Mouse (Mus musculus) MEL (cell line): ENCODE measurements around the gene Pde8b. TPM values are rescaled to one million over a fixed set of nuclear protein-coding genes. Genes with fewer than 3 reads are reported as not detected.

Experiments used
- DNase-seq: peaks from one replicate; pipeline ENCODE4 v3.0.0; 2011; ENCODE audit warnings: low read depth, low spot score
- H3K27ac ChIP-seq: 2 replicates; pipeline ENCODE4 v1.5.1; 2012; ENCODE audit warnings: low read depth, mild to moderate bottlenecking, control low read depth, low read length, moderate library complexity; ENCODE audit not compliant: control insufficient read depth
- H3K27me3 ChIP-seq, 2 experiments: fragments of 150-350 bp in 1 of 2; sonication (generic) in 1 of 2; 2 replicates each; pipeline ENCODE4 v1.6.1; 2012; ENCODE audit warnings: low read length in 2 of 2, mild to moderate bottlenecking in 2 of 2, improper control_type of control experiment in 1 of 2, moderate library complexity in 1 of 2; ENCODE audit not compliant: insufficient read depth in 2 of 2, control insufficient read depth in 1 of 2
- H3K36me3 ChIP-seq, 2 experiments: 2 replicates each; pipeline ENCODE4 v1.6.1; 2012 to 2014; ENCODE audit warnings: low read length in 2 of 2, improper control_type of control experiment in 1 of 2, inconsistent platforms in 1 of 2, mild to moderate bottlenecking in 1 of 2; ENCODE audit not compliant: insufficient read depth in 2 of 2, control insufficient read depth in 1 of 2
- H3K4me1 ChIP-seq, 2 experiments: fragments of 150-350 bp in 1 of 2; sonication (generic) in 1 of 2; 2 replicates each; pipeline ENCODE4 v1.6.1; 2012; ENCODE audit warnings: low read length in 2 of 2, improper control_type of control experiment in 1 of 2, mild to moderate bottlenecking in 1 of 2; ENCODE audit not compliant: insufficient read depth in 2 of 2, control insufficient read depth in 1 of 2
- H3K4me3 ChIP-seq, 2 experiments: fragments of 150-350 bp in 1 of 2; sonication (generic) in 1 of 2; 2 replicates each; pipeline ENCODE4 v1.5.1; 2012; ENCODE audit warnings: low read depth in 2 of 2, low read length in 2 of 2, mild to moderate bottlenecking in 2 of 2, moderate library complexity in 2 of 2, control low read depth in 1 of 2, improper control_type of control experiment in 1 of 2; ENCODE audit not compliant: control insufficient read depth in 1 of 2, insufficient read depth in 1 of 2
- H3K79me2 ChIP-seq: 2 replicates; pipeline ENCODE4 v1.6.1; 2012; ENCODE audit warnings: mild to moderate bottlenecking, low read length, moderate library complexity; ENCODE audit not compliant: control insufficient read depth, poor library complexity, insufficient read depth
- H3K9ac ChIP-seq: 2 replicates; pipeline ENCODE4 v1.6.1; 2012; ENCODE audit warnings: low read depth, mild to moderate bottlenecking, control low read depth, low read length, moderate library complexity; ENCODE audit not compliant: control insufficient read depth, poor library complexity, severe bottlenecking
- H3K9me3 ChIP-seq: fragments of 150-350 bp; sonication (generic); replicated peaks from 2 replicates; pipeline ENCODE4 v1.6.1; 2012; ENCODE audit warnings: mild to moderate bottlenecking, low read length, improper control_type of control experiment, moderate library complexity; ENCODE audit not compliant: insufficient read depth
- BHLHE40 ChIP-seq: IDR thresholded peaks from 2 replicates; pipeline ENCODE4 v1.6.1; 2012; ENCODE audit warnings: low read depth, mild to moderate bottlenecking, inconsistent platforms, low read length, improper control_type of control experiment, borderline replicate concordance
- CHD1 ChIP-seq: IDR thresholded peaks from 2 replicates; pipeline ENCODE4 v1.6.1; 2012; ENCODE audit warnings: low read depth, mild to moderate bottlenecking, inconsistent platforms, low read length, improper control_type of control experiment
- CHD2 ChIP-seq: IDR thresholded peaks from 2 replicates; pipeline ENCODE4 v1.6.1; 2011; ENCODE audit warnings: low read length, improper control_type of control experiment
- ETS1 ChIP-seq: IDR thresholded peaks from 2 replicates; pipeline ENCODE4 v1.6.1; 2012; ENCODE audit warnings: low read depth, mild to moderate bottlenecking, inconsistent platforms, low read length, improper control_type of control experiment, moderate library complexity
- GABPA ChIP-seq: IDR thresholded peaks from 2 replicates; pipeline ENCODE4 v1.6.1; 2012; ENCODE audit warnings: low read depth, mild to moderate bottlenecking, inconsistent platforms, low read length, improper control_type of control experiment, moderate library complexity
- JUND ChIP-seq: IDR thresholded peaks from 2 replicates; pipeline ENCODE4 v1.6.1; 2011; ENCODE audit warnings: low read depth, mild to moderate bottlenecking, improper control_type of control experiment, low read length
- MAX ChIP-seq: IDR thresholded peaks from 2 replicates; pipeline ENCODE4 v1.6.1; 2011; ENCODE audit warnings: low read length, improper control_type of control experiment
- MEF2A ChIP-seq: IDR thresholded peaks from 2 replicates; pipeline ENCODE4 v1.6.1; 2014; ENCODE audit warnings: low read depth, mild to moderate bottlenecking, inconsistent platforms, low read length, improper control_type of control experiment; ENCODE audit not compliant: poor library complexity, insufficient replicate concordance, severe bottlenecking; ENCODE audit errors: extremely low read depth
- MYC ChIP-seq: IDR thresholded peaks from 2 replicates; pipeline ENCODE4 v1.6.1; 2011; ENCODE audit warnings: low read depth, mild to moderate bottlenecking, low read length, improper control_type of control experiment, moderate library complexity
- NELFE ChIP-seq: IDR thresholded peaks from 2 replicates; pipeline ENCODE4 v1.6.1; 2011; ENCODE audit warnings: low read depth, low read length, improper control_type of control experiment
- POLR2A ChIP-seq, 2 experiments: IDR thresholded peaks; 2 replicates each; pipeline ENCODE4 v1.6.1; 2011 to 2012; ENCODE audit warnings: low read length in 2 of 2, mild to moderate bottlenecking in 2 of 2, control low read depth in 1 of 2, improper control_type of control experiment in 1 of 2, low read depth in 1 of 2, moderate library complexity in 1 of 2; ENCODE audit not compliant: control insufficient read depth in 1 of 2, insufficient read depth in 1 of 2, poor library complexity in 1 of 2
- POLR2AphosphoS5 ChIP-seq: IDR thresholded peaks from 2 replicates; pipeline ENCODE4 v1.6.1; 2012; ENCODE audit warnings: low read depth, borderline replicate concordance, mild to moderate bottlenecking, inconsistent platforms, low read length, moderate library complexity, mixed read lengths
- RCOR1 ChIP-seq: IDR thresholded peaks from 2 replicates; pipeline ENCODE4 v1.6.1; 2012; ENCODE audit warnings: low read depth, mild to moderate bottlenecking, inconsistent platforms, low read length, improper control_type of control experiment
- SIN3A ChIP-seq: IDR thresholded peaks from 2 replicates; pipeline ENCODE4 v1.6.1; 2012; ENCODE audit warnings: low read length, improper control_type of control experiment, inconsistent platforms
- TCF12 ChIP-seq: IDR thresholded peaks from 2 replicates; pipeline ENCODE4 v1.6.1; 2014; ENCODE audit warnings: low read depth, mild to moderate bottlenecking, inconsistent platforms, low read length, improper control_type of control experiment, moderate library complexity
- UBTF ChIP-seq: IDR thresholded peaks from 2 replicates; pipeline ENCODE4 v1.6.1; 2012; ENCODE audit warnings: low read depth, mild to moderate bottlenecking, inconsistent platforms, low read length, improper control_type of control experiment, moderate library complexity, borderline replicate concordance; ENCODE audit not compliant: insufficient read depth
- ZC3H11A ChIP-seq: IDR thresholded peaks from 2 replicates; pipeline ENCODE4 v1.6.1; 2012; ENCODE audit warnings: low read depth, mild to moderate bottlenecking, inconsistent platforms, low read length, improper control_type of control experiment
- ZKSCAN1 ChIP-seq: IDR thresholded peaks from 2 replicates; pipeline ENCODE4 v1.6.1; 2012; ENCODE audit warnings: low read depth, mild to moderate bottlenecking, inconsistent platforms, low read length, improper control_type of control experiment, moderate library complexity
- polyA plus RNA-seq, 2 experiments: library from polyadenylated mRNA; stranded (reverse) in 1 of 2; unstranded in 1 of 2; fragments of >175 nt in 1 of 2; fragments of >200 nt in 1 of 2; gene quantifications; 2 replicates each; pipeline versions ENCODE4 v1.2.1 to v1.2.4; 2012; ENCODE audit warnings: low replicate concordance in 2 of 2, low read depth in 1 of 2; ENCODE audit not compliant: insufficient read length in 2 of 2, insufficient read depth in 1 of 2, missing spikeins in 1 of 2
- total RNA-seq: library from RNA; depleted of rRNA; stranded (reverse); fragments of 300-350 nt; gene quantifications from 2 replicates; pipeline ENCODE4 v1.2.3, GENCODE M21; 2012

Gene Pde8b
- total and polyA plus RNA-seq, 3 experiments, result 0.04 to 0.40 TPM; not detected in 1

DNA sequence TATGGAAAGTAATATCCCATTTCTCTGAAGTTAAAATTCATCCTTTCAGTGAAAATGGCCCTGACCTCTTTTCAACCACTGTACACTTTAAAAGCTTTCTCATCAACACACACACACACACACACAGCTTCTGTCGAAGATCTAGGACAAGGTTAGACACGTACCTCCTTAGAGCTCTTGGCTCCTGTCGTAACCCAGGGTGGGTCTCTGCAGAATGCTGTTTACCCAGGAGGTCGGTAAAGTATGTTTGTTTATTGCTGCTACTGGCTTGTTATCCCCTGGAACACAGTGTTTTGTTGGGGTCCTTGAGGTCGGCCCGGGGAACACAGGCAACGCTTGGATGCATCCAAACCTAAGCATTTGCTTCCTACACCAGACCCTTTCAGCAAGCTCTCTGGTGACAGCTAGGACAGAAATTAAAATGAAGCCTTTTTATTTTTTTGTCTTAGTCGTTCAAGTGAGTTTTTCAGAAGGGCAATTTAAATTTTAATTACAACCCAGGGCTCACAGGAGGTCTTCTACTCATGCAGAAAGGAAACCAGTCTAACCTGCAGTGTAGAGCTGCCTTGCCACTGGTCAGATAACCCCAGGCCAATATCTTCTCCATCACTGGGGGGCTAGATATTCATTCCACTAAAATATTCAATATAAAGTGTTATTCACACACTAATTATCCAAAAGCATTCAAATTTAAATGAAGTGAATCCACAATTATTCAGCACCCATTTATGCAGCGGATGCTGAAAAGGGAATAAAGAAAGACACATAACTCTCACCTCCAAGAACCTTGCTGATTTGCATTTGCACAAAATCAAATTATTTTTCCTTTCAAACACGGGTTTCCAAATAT is 64.0 kb downstream of the Pde8b start:
- no peak for DNase-seq
- Histone ChIP-seq H3K27ac (no peak overlapping the region), H3K79me2 (no peaks in the 10 kb centered on the region), H3K9ac (no peak overlapping the region), H3K9me3 (no peaks in the 10 kb centered on the region), H3K36me3 (no peaks in the 10 kb centered on the region), H3K27me3 (no peaks in the 10 kb centered on the region), H3K4me3 (no peak overlapping the region), H3K4me1 (no peaks in the 10 kb centered on the region)
- TF ChIP-seq GABPA (no peak), SIN3A (no peak), CHD2 (no peak), UBTF (no peak), BHLHE40 (no peak), TCF12 (no peak), POLR2A (IDR thresholded peaks at IDR 0.05; ENCODE audit: control insufficient read depth in 1 of 2, insufficient read depth in 1 of 2, low read depth in 1 of 2, low read length in 2 of 2, poor library complexity in 1 of 2) (no peak), RCOR1 (no peak), MEF2A (no peak), ZC3H11A (no peak), JUND (no peak), ETS1 (no peak), NELFE (no peak), ZKSCAN1 (no peak)

DNA sequence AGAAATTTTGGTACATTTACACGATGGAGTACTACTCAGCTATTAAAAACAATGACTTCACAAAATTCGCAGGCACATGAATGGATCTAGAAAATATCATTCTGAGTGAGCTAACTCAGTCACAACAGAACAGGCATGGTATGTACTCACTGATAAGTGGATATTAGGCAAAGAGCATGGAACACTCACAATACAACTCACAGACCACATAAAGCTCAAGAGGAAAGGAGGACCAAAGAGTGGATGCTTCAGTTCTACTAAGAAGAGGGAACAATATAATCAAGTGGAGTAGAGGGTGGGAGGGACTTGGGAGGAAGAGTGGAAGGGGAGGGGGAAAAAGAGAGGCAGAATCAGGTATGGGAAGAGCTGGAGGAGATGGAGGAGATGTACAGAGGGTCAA is 66.5 kb downstream of the Pde8b start:
- no peaks in the 10 kb centered on the region for H3K27me3 ChIP-seq
- no peaks in the 10 kb centered on the region for H3K4me1 ChIP-seq
- H3K27ac ChIP-seq, result no peak overlapping the region

More for the DNA sequence above, 66.5 kb downstream of the Pde8b start:
- no peak for DNase-seq
- Histone ChIP-seq H3K79me2 (no peaks in the 10 kb centered on the region), H3K9ac (no peak overlapping the region), H3K36me3 (no peaks in the 10 kb centered on the region), H3K4me3 (no peak overlapping the region), H3K9me3 (no peaks in the 10 kb centered on the region)
- no peak for TF ChIP-seq MEF2A
- TF ChIP-seq POLR2AphosphoS5, result no peak
- TF ChIP-seq ETS1, result no peak
- TF ChIP-seq CHD1, result no peak
- TF ChIP-seq MYC, result no peak
- TF ChIP-seq CHD2, result no peak
- no peak for TF ChIP-seq MAX
- no peak for TF ChIP-seq NELFE
